Mouse (Mus musculus) megakaryocyte, embryonic 14.5 days (primary cell): ENCODE measurements around the gene Tmed8.

Source experiments
- FLI1 ChIP-seq: IDR thresholded peaks from 2 replicates; pipeline ENCODE4 v1.6.1; 2012; ENCODE audit warnings: low read length, inconsistent platforms, mixed read lengths
- GATA1 ChIP-seq: IDR thresholded peaks from 3 replicates; pipeline ENCODE4 v1.6.1; 2012; ENCODE audit warnings: mixed read lengths, low read length, inconsistent platforms, borderline replicate concordance

DNA sequence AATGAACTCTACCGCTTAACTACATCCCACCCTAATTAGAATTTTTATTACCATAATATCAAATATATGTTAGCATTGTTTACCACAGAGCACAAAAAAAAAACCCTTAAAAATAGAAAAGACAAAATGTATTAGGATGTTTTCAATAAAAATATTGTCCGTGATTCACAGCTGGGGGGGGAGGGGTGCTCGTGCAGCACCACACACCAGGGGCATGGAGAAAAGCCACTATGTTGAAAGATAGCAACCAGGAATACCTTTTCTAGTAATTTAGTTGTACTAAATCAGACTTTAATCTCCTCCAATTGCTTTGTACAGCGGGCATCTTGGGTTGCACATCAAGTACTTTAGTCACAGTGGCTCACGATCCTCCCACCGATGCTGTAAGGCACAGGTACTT lies 1.5 kb downstream of the Tmed8 start:
- no peak for TF ChIP-seq GATA1
- TF ChIP-seq FLI1 = no peak
